1 mouse cellular context compared by ENCODE assay signal in the genomic region with DNA sequence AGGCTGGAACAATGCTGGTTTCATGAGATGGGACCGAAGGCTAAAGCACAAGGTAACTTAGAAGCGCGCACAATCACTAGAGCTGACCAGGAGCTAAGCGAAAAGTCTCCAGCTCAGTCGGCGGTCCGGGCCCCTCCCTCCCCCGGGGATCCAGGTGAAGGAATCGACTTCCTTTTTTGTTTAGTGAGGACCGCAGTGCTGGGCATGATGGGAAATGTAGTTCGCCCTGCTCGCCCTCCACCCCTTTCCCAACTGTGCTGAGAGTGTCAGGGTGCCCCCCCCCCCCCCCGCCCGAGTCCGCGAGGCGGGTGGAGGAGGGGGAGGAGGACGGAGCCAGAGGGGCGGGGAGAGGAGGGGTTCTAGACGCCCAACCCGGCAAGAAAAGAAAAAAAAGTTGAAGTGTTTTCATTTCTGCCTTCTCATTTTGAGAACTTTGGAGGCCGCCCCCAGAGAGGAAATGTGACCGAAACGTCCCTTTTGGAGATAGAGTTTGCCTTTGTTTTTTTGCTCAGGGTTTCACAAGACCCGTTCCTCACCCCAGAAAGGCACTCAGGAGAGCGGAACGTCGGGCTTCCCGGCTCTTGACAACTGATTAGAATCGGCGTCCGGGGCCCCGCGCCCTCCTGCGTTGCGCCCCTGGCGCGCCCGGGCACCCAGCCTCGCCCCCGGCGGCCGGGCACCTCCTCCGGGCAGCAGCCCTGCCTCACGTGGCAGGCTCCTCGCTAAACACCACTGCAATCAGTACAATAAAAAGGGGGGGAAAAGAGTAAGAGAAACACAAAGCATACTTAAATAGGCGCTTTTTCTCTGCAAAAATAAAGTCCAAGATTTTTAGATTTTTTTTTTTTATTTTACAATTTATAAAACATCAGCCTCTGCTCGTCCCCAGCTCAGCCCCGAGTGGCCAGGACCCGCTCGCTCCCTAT.
TF ChIP-seq lines count a peak whose summit lies in the region.

No protein-coding gene starts in this region.

TF ChIP-seq in CH12.LX, 34 proteins besides CTCF, POLR2A, EP300 and RAD21 (continued from another document):
- TF ChIP-seq HCFC1 (IDR thresholded peaks at IDR 0.05; ENCODE audit: low read depth, low read length) (peak; percentile 98), TCF12 (IDR thresholded peaks at IDR 0.05; ENCODE audit: low read depth, low read length) (peak; percentile 13), GABPA (IDR thresholded peaks at IDR 0.05; ENCODE audit: insufficient replicate concordance, low read depth, low read length) (no peak; the same call in 1 of the 2 replicates), NELFE (IDR thresholded peaks at IDR 0.05; ENCODE audit: low read depth, low read length) (peak; percentile 19; the same call in 1 of the 2 replicates), MXI1 (IDR thresholded peaks at IDR 0.05; ENCODE audit: low read depth, low read length) (peak; percentile 81; the same call in 1 of the 2 replicates), ZMIZ1 (IDR thresholded peaks at IDR 0.05; ENCODE audit: low read depth, low read length) (no peak), MAZ (IDR thresholded peaks at IDR 0.05; ENCODE audit: low read depth, low read length) (peak; percentile 98), POLR2AphosphoS2 (IDR thresholded peaks at IDR 0.05; ENCODE audit: low read depth, low read length) (no peak), NRF1 (IDR thresholded peaks at IDR 0.05; ENCODE audit: low read depth, low read length) (no peak), ZC3H11A (IDR thresholded peaks at IDR 0.05; ENCODE audit: low read depth, low read length) (no peak), SIN3A (IDR thresholded peaks at IDR 0.05; ENCODE audit: low read length) (peak; percentile 81), ZKSCAN1 (IDR thresholded peaks at IDR 0.05; ENCODE audit: borderline replicate concordance, low read depth, low read length) (no peak), PAX5 (IDR thresholded peaks at IDR 0.05; ENCODE audit: low read length) (no peak), ZNF384 (IDR thresholded peaks at IDR 0.05; ENCODE audit: low read depth, low read length) (peak; percentile 98), ETS1 (conservative IDR thresholded peaks at IDR 0.05; ENCODE audit: low read depth, low read length) (peak; percentile 83), CHD2 (IDR thresholded peaks at IDR 0.05; ENCODE audit: low read length) (peak; percentile 75; the same call in 1 of the 2 replicates), SMC3 (IDR thresholded peaks at IDR 0.05; ENCODE audit: low read depth, low read length) (0 out of 2 replicates have a peak, but pooled peaks have one; percentile 17)
